Mouse (Mus musculus): ENCODE results near the gene Uxs1. TPM values are rescaled to one million over a fixed set of nuclear protein-coding genes. Genes with fewer than 3 reads are reported as not detected.
A peak's percentile ranks its signal among the peaks of the same experiment; 100 is the strongest.

The Uxs1 gene
- polyA plus RNA-seq, 1 experiment from 2014 or later, result 20.2 TPM

- H3K36me3 ChIP-seq (ENCODE audit: control insufficient read depth, insufficient read depth, low read length), result peaks cover 9% of the 10 kb centered on the region; the same call in 1 of the 2 replicates
- no peak overlapping the region for H3K4me2 ChIP-seq (replicated peaks; ENCODE audit: low read depth)
- no peaks in the 10 kb centered on the region for H3K4me1 ChIP-seq (replicated peaks; ENCODE audit: control insufficient read depth, insufficient read depth)
- no peak for TF ChIP-seq EP300 (optimal IDR thresholded peaks at IDR 0.05)
- no peak for TF ChIP-seq CTCF (IDR thresholded peaks at IDR 0.05; ENCODE audit: low read depth)
- WGBS, result 28% methylated on average over 1 of the region's 1 CpGs
- H3K4me3 ChIP-seq (ENCODE audit: low read depth, low read length), result no peak overlapping the region
- H3K27me3 ChIP-seq (ENCODE audit: control insufficient read depth, insufficient read depth, low read length), result no peaks in the 10 kb centered on the region
- no peak overlapping the region for H3K27ac ChIP-seq (replicated peaks)
- no peak overlapping the region for H3K9ac ChIP-seq (ENCODE audit: low read length)
- DNase-seq (ENCODE audit: low spot score) (no peak), ATAC-seq (ENCODE audit: low FRiP score, low TSS enrichment) (no peak)
- H3K9me3 ChIP-seq (ENCODE audit: control insufficient read depth, low read length), result no peaks in the 10 kb centered on the region
These were observed 58.3 kb downstream of the Uxs1 start for GRCm38 (mm10) chr1:43769348-43769747.

GRCm38 (mm10) chr1:43768385-43768990 is 59.1 kb downstream of the Uxs1 start:
- no peak overlapping the region for H3K27ac ChIP-seq (replicated peaks)
- DNase-seq (ENCODE audit: low spot score) (no peak), ATAC-seq (ENCODE audit: low FRiP score, low TSS enrichment) (no peak)
- no peak overlapping the region for H3K4me3 ChIP-seq (ENCODE audit: low read depth, low read length)
- no peaks in the 10 kb centered on the region for H3K27me3 ChIP-seq (ENCODE audit: control insufficient read depth, insufficient read depth, low read length)
- H3K9ac ChIP-seq (ENCODE audit: low read length), result no peak overlapping the region
- 65% methylated on average over 4 of the region's 4 CpGs for WGBS
- TF ChIP-seq CTCF (IDR thresholded peaks at IDR 0.05; ENCODE audit: low read depth) (no peak), EP300 (optimal IDR thresholded peaks at IDR 0.05) (no peak)
- H3K9me3 ChIP-seq (ENCODE audit: control insufficient read depth, low read length), result no peaks in the 10 kb centered on the region
- H3K36me3 ChIP-seq (ENCODE audit: control insufficient read depth, insufficient read depth, low read length), result peaks cover 9% of the 10 kb centered on the region; the same call in 1 of the 2 replicates
- no peaks in the 10 kb centered on the region for H3K4me1 ChIP-seq (replicated peaks; ENCODE audit: control insufficient read depth, insufficient read depth)
- no peak overlapping the region for H3K4me2 ChIP-seq (replicated peaks; ENCODE audit: low read depth)

- no peaks in the 10 kb centered on the region for H3K4me1 ChIP-seq (replicated peaks; ENCODE audit: control insufficient read depth, insufficient read depth)
- H3K27ac ChIP-seq (replicated peaks), result no peak overlapping the region
- DNase-seq (ENCODE audit: low spot score) (no peak), ATAC-seq (ENCODE audit: low FRiP score, low TSS enrichment) (no peak)
- no peak overlapping the region for H3K4me3 ChIP-seq (ENCODE audit: low read depth, low read length)
- TF ChIP-seq EP300 (optimal IDR thresholded peaks at IDR 0.05), result no peak
- no peak for TF ChIP-seq CTCF (IDR thresholded peaks at IDR 0.05; ENCODE audit: low read depth)
- H3K27me3 ChIP-seq (ENCODE audit: control insufficient read depth, insufficient read depth, low read length), result no peaks in the 10 kb centered on the region
- 97% methylated on average over 2 of the region's 2 CpGs for WGBS
- no peak overlapping the region for H3K9ac ChIP-seq (ENCODE audit: low read length)
- no peak overlapping the region for H3K4me2 ChIP-seq (replicated peaks; ENCODE audit: low read depth)
- peaks cover 9% of the 10 kb centered on the region; the same call in 1 of the 2 replicates for H3K36me3 ChIP-seq (ENCODE audit: control insufficient read depth, insufficient read depth, low read length)
- no peaks in the 10 kb centered on the region for H3K9me3 ChIP-seq (ENCODE audit: control insufficient read depth, low read length)
These were observed 61.3 kb downstream of the Uxs1 start for GRCm38 (mm10) chr1:43766328-43766727.

GRCm38 (mm10) chr1:43764481-43764880 is 63.1 kb downstream of the Uxs1 start:
- Histone ChIP-seq H3K4me1 (replicated peaks; ENCODE audit: control insufficient read depth, insufficient read depth) (no peaks in the 10 kb centered on the region), H3K27me3 (ENCODE audit: control insufficient read depth, insufficient read depth, low read length) (no peaks in the 10 kb centered on the region), H3K36me3 (ENCODE audit: control insufficient read depth, insufficient read depth, low read length) (peaks cover 3% of the 10 kb centered on the region; the same call in 1 of the 2 replicates), H3K27ac (replicated peaks) (no peak overlapping the region), H3K4me3 (ENCODE audit: low read depth, low read length) (no peak overlapping the region), H3K4me2 (replicated peaks; ENCODE audit: low read depth) (no peak overlapping the region), H3K9me3 (ENCODE audit: control insufficient read depth, low read length) (no peaks in the 10 kb centered on the region), H3K9ac (ENCODE audit: low read length) (no peak overlapping the region)
- WGBS, result 89% methylated on average over 2 of the region's 2 CpGs
- DNase-seq (ENCODE audit: low spot score) (no peak), ATAC-seq (ENCODE audit: low FRiP score, low TSS enrichment) (no peak)
- TF ChIP-seq EP300 (optimal IDR thresholded peaks at IDR 0.05), result no peak
- TF ChIP-seq CTCF (IDR thresholded peaks at IDR 0.05; ENCODE audit: low read depth), result no peak

- Histone ChIP-seq H3K4me1 (replicated peaks; ENCODE audit: control insufficient read depth, insufficient read depth) (no peaks in the 10 kb centered on the region), H3K27ac (replicated peaks) (no peak overlapping the region), H3K36me3 (ENCODE audit: control insufficient read depth, insufficient read depth, low read length) (peaks cover 9% of the 10 kb centered on the region; the same call in 1 of the 2 replicates), H3K27me3 (ENCODE audit: control insufficient read depth, insufficient read depth, low read length) (no peaks in the 10 kb centered on the region), H3K9ac (ENCODE audit: low read length) (no peak overlapping the region), H3K4me2 (replicated peaks; ENCODE audit: low read depth) (no peak overlapping the region), H3K9me3 (ENCODE audit: control insufficient read depth, low read length) (no peaks in the 10 kb centered on the region), H3K4me3 (ENCODE audit: low read depth, low read length) (no peak overlapping the region)
- ATAC-seq (ENCODE audit: low FRiP score, low TSS enrichment), result no peak
- TF ChIP-seq EP300 (optimal IDR thresholded peaks at IDR 0.05) (no peak), CTCF (IDR thresholded peaks at IDR 0.05; ENCODE audit: low read depth) (peak; percentile 84)
- DNase-seq (ENCODE audit: low spot score), result no peak
These were observed 67.5 kb downstream of the Uxs1 start for GRCm38 (mm10) chr1:43760085-43760484.

GRCm38 (mm10) chr1:43754448-43755312 is 72.9 kb downstream of the Uxs1 start:
- H3K4me1 ChIP-seq (replicated peaks; ENCODE audit: control insufficient read depth, insufficient read depth), result no peaks in the 10 kb centered on the region
- no peak for DNase-seq (ENCODE audit: low spot score)

More at GRCm38 (mm10) chr1:43754448-43755312, 72.9 kb downstream of the Uxs1 start:
- WGBS, result 73% methylated on average over 8 of the region's 8 CpGs
- no peak for TF ChIP-seq EP300 (optimal IDR thresholded peaks at IDR 0.05)
- no peak for TF ChIP-seq CTCF (IDR thresholded peaks at IDR 0.05; ENCODE audit: low read depth)
- no peak overlapping the region for H3K27ac ChIP-seq (replicated peaks)
- no peaks in the 10 kb centered on the region for H3K9me3 ChIP-seq (ENCODE audit: control insufficient read depth, low read length)
- peaks cover 17% of the 10 kb centered on the region for H3K36me3 ChIP-seq (ENCODE audit: control insufficient read depth, insufficient read depth, low read length)
- peak; percentile 45; the same call in 1 of the 2 replicates for ATAC-seq (ENCODE audit: low FRiP score, low TSS enrichment)
- H3K4me2 ChIP-seq (replicated peaks; ENCODE audit: low read depth), result no peak overlapping the region
- H3K9ac ChIP-seq (ENCODE audit: low read length), result no peak overlapping the region
- H3K4me3 ChIP-seq (ENCODE audit: low read depth, low read length), result no peak overlapping the region
- H3K27me3 ChIP-seq (ENCODE audit: control insufficient read depth, insufficient read depth, low read length), result no peaks in the 10 kb centered on the region

Measured in stomach, postnatal 0 days (tissue).